Mouse (Mus musculus): ENCODE measurements at regions not wholly inside any gene's neighbourhood (a gene's known extent, or its start where the extent isn't known, plus 50 kb on each side); places are given as distances from the start of the nearest gene placed in this dataset.

DNA sequence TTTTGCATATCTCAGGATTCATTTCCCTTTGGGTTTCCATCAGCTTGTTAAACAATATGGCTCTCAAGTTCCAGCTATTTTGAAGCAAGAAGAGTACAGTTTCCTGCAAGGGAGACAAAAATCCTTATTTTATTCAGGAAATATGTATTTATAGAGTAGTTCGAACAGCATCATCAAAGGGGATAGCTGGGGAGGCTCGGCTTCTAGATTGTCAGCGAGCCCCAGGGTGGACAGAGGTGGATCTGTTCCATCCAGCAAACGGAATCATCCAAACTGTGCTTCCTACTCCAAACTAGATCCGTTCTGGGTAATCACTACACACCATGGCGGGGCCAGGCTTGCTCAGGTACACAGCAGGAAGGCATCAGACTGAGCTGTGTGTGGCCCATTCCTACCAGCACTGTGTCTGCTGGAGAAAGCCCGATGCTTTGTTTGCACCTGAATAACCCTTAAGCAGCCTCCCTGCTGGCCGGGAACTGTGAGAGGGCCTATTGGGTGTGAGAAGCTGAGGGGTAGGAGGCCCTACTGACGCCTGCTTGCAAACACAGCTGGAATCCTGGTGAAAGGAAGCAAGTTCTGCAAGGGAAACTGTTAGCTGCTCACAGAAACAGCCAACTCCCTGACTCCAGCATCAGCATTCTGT lies 92.3 kb downstream of the Rps24 start:
- no peak for TF ChIP-seq POLR2A (IDR thresholded peaks at IDR 0.05; ENCODE audit: borderline replicate concordance, extremely low read depth, insufficient read depth, insufficient read length, poor library complexity, severe bottlenecking)
- no peak for TF ChIP-seq CTCF (IDR thresholded peaks at IDR 0.05; ENCODE audit: borderline replicate concordance, extremely low read depth, insufficient read depth, insufficient read length)

All from brain, embryonic 14.5 days (tissue).